Mouse (Mus musculus): ENCODE measurements around the gene Gbp3. TPM values are rescaled to one million over a fixed set of nuclear protein-coding genes. Genes with fewer than 3 reads are reported as not detected.
A peak's percentile ranks its signal among the peaks of the same experiment; 100 is the strongest.

Gene Gbp3
- polyA plus RNA-seq (2012; fragmentation: generic; extraction: Trizol) = 0.11 TPM

- Histone ChIP-seq H3K27me3 (ENCODE audit: control insufficient read depth, insufficient read depth, insufficient read length) (no peaks in the 10 kb centered on the region), H3ac (ENCODE audit: control insufficient read depth, insufficient read length) (no peak within 1 kb of the TSS), H3K36me3 (ENCODE audit: control insufficient read depth, insufficient read depth) (no peaks in the 10 kb centered on the region), H3K4me2 (ENCODE audit: low read depth) (peak within 1 kb of the TSS; percentile 93), H3K4me3 (peak within 1 kb of the TSS; percentile 22), H3K79me2 (ENCODE audit: control insufficient read depth, insufficient read depth) (no peaks in the 10 kb centered on the region)
- no peak for TF ChIP-seq SRF (IDR thresholded peaks at IDR 0.05; ENCODE audit: control insufficient read depth, insufficient read length, low read depth)
- no peak for TF ChIP-seq MAX (IDR thresholded peaks at IDR 0.05; ENCODE audit: low read depth)
- no peak for TF ChIP-seq POLR2A (IDR thresholded peaks at IDR 0.05; ENCODE audit: insufficient read length, low read depth)
- TF ChIP-seq POLR2AphosphoS2 (IDR thresholded peaks at IDR 0.05; ENCODE audit: insufficient read length, low read depth) = no peak
- no peak for TF ChIP-seq E2F4 (IDR thresholded peaks at IDR 0.05; ENCODE audit: insufficient read depth)
- no peak for TF ChIP-seq USF1 (IDR thresholded peaks at IDR 0.05; ENCODE audit: low read depth)
- TF ChIP-seq REST (IDR thresholded peaks at IDR 0.05; ENCODE audit: insufficient read depth, insufficient read length) = no peak
- TF ChIP-seq TCF12 (IDR thresholded peaks at IDR 0.05; ENCODE audit: insufficient read depth, poor library complexity, severe bottlenecking) = no peak
- TF ChIP-seq TCF3 (IDR thresholded peaks at IDR 0.05; ENCODE audit: insufficient read length, low read depth) = no peak
- TF ChIP-seq CEBPB (IDR thresholded peaks at IDR 0.05; ENCODE audit: insufficient read depth, poor library complexity, severe bottlenecking) = no peak
- no peak for TF ChIP-seq MYOG (IDR thresholded peaks at IDR 0.05; ENCODE audit: control insufficient read depth in 1 of 3, insufficient read depth in 1 of 3, insufficient read length in 2 of 3, low read depth in 2 of 3)
Measured at GRCm38 (mm10) chr3:142559632-142560228, at the start of gene Gbp3. TSS of gene Gbp3 (plus strand) at chr3:142560026.

DNA sequence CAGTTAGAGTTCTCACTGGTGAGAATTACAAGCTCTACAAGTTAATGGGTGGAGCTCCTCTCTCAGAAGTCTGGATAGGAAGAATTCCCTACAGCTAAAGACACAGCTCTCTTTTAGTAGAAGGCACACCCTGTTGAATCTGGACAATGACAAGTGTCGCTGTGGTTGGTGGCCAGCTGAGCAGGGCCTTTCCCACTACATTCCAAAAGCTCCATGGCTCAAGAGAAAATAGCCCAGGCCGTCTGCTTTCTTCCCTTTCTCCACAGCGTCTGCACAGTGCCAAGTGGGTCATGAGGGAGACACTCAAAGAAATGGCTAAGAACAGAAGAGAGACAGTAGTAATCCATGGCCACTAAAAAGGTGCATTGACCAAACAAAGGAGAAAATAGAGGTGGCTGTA, 31.7 kb upstream of the Gbp3 start:
- Histone ChIP-seq H3K27me3 (ENCODE audit: control insufficient read depth, insufficient read depth, insufficient read length) (no peaks in the 10 kb centered on the region), H3K4me2 (ENCODE audit: low read depth) (no peak overlapping the region), H3K79me2 (ENCODE audit: control insufficient read depth, insufficient read depth) (no peaks in the 10 kb centered on the region), H3K36me3 (ENCODE audit: control insufficient read depth, insufficient read depth) (no peaks in the 10 kb centered on the region), H3ac (ENCODE audit: control insufficient read depth, insufficient read length) (no peak overlapping the region), H3K4me3 (no peak overlapping the region)
- TF ChIP-seq E2F4 (IDR thresholded peaks at IDR 0.05; ENCODE audit: insufficient read depth) = no peak
- TF ChIP-seq MYOG (IDR thresholded peaks at IDR 0.05; ENCODE audit: control insufficient read depth in 1 of 3, insufficient read depth in 1 of 3, insufficient read length in 2 of 3, low read depth in 2 of 3) = peak in 1 of 3 experiments; percentile 14

DNA sequence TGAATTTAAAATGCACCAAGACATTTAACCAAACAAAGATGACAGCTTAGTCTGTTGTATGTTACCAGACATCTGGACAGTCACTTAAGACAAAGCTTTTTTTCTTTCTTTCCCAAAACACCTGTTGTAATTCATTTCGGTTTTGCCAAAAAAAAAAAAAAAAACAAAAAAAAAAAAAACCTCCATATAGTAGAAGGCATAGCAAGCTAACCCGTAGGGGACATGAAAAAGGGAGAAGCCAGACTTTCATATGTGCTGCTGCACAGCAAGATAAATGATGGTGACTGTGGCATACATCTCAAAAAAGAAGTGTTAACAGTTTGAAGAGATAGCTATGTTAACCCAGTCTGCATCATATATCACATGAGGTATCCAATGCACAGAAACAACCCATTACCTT, 30.2 kb upstream of the Gbp3 start:
- peak overlapping the region; percentile 89 for H3K4me2 ChIP-seq (ENCODE audit: low read depth)
- no peaks in the 10 kb centered on the region for H3K36me3 ChIP-seq (ENCODE audit: control insufficient read depth, insufficient read depth)
- H3K27me3 ChIP-seq (ENCODE audit: control insufficient read depth, insufficient read depth, insufficient read length) = no peaks in the 10 kb centered on the region
- no peaks in the 10 kb centered on the region for H3K79me2 ChIP-seq (ENCODE audit: control insufficient read depth, insufficient read depth)
- H3ac ChIP-seq (ENCODE audit: control insufficient read depth, insufficient read length) = no peak overlapping the region
- peak overlapping the region; percentile 39 for H3K4me3 ChIP-seq
- TF ChIP-seq USF1 (IDR thresholded peaks at IDR 0.05; ENCODE audit: low read depth) (no peak), REST (IDR thresholded peaks at IDR 0.05; ENCODE audit: insufficient read depth, insufficient read length) (no peak), POLR2AphosphoS2 (IDR thresholded peaks at IDR 0.05; ENCODE audit: insufficient read length, low read depth) (no peak), MYOG (IDR thresholded peaks at IDR 0.05; ENCODE audit: control insufficient read depth in 1 of 3, insufficient read depth in 1 of 3, insufficient read length in 2 of 3, low read depth in 2 of 3) (no peak), SRF (IDR thresholded peaks at IDR 0.05; ENCODE audit: control insufficient read depth, insufficient read length, low read depth) (no peak), E2F4 (IDR thresholded peaks at IDR 0.05; ENCODE audit: insufficient read depth) (no peak), CEBPB (IDR thresholded peaks at IDR 0.05; ENCODE audit: insufficient read depth, poor library complexity, severe bottlenecking) (no peak), TCF12 (IDR thresholded peaks at IDR 0.05; ENCODE audit: insufficient read depth, poor library complexity, severe bottlenecking) (no peak), MAX (IDR thresholded peaks at IDR 0.05; ENCODE audit: low read depth) (no peak)

- TF ChIP-seq REST (IDR thresholded peaks at IDR 0.05; ENCODE audit: insufficient read depth, insufficient read length) (no peak), MYOG (IDR thresholded peaks at IDR 0.05; ENCODE audit: control insufficient read depth in 1 of 3, insufficient read depth in 1 of 3, insufficient read length in 2 of 3, low read depth in 2 of 3) (no peak), MAX (IDR thresholded peaks at IDR 0.05; ENCODE audit: low read depth) (no peak), CEBPB (IDR thresholded peaks at IDR 0.05; ENCODE audit: insufficient read depth, poor library complexity, severe bottlenecking) (no peak), TCF12 (IDR thresholded peaks at IDR 0.05; ENCODE audit: insufficient read depth, poor library complexity, severe bottlenecking) (no peak), SRF (IDR thresholded peaks at IDR 0.05; ENCODE audit: control insufficient read depth, insufficient read length, low read depth) (no peak), USF1 (IDR thresholded peaks at IDR 0.05; ENCODE audit: low read depth) (no peak), MYOD1 (IDR thresholded peaks at IDR 0.05; ENCODE audit: control insufficient read depth in 1 of 3, insufficient read length in 2 of 3, low read depth in 2 of 3) (no peak), POLR2AphosphoS2 (IDR thresholded peaks at IDR 0.05; ENCODE audit: insufficient read length, low read depth) (no peak), TCF3 (IDR thresholded peaks at IDR 0.05; ENCODE audit: insufficient read length, low read depth) (no peak), E2F4 (IDR thresholded peaks at IDR 0.05; ENCODE audit: insufficient read depth) (no peak), POLR2A (IDR thresholded peaks at IDR 0.05; ENCODE audit: insufficient read length, low read depth) (no peak)
- Histone ChIP-seq H3K36me3 (ENCODE audit: control insufficient read depth, insufficient read depth) (no peaks in the 10 kb centered on the region), H3K79me2 (ENCODE audit: control insufficient read depth, insufficient read depth) (no peaks in the 10 kb centered on the region), H3K27me3 (ENCODE audit: control insufficient read depth, insufficient read depth, insufficient read length) (no peaks in the 10 kb centered on the region), H3ac (ENCODE audit: control insufficient read depth, insufficient read length) (no peak within 1 kb of the TSS), H3K4me3 (peak within 1 kb of the TSS; percentile 39), H3K4me2 (ENCODE audit: low read depth) (peak within 1 kb of the TSS; percentile 89)
Measured at GRCm38 (mm10) chr3:142530087-142530953, 29.5 kb upstream of the Gbp3 start, which contains the start of gene Gbp7. TSS of gene Gbp7 (plus strand) at chr3:142530342.
